Mouse (Mus musculus) embryo, embryonic 10.5 days (tissue): ENCODE measurements around the gene Cobll1.

ENCODE experiments used
- DNase-seq: peaks from one replicate; pipeline ENCODE4 v3.0.0-alpha.2; 2015; ENCODE audit warnings: low spot score

The Cobll1 gene

GRCm38 (mm10) chr2:65237116-65237515, 2.1 kb downstream of the Cobll1 start:
- no peak for DNase-seq

DNA sequence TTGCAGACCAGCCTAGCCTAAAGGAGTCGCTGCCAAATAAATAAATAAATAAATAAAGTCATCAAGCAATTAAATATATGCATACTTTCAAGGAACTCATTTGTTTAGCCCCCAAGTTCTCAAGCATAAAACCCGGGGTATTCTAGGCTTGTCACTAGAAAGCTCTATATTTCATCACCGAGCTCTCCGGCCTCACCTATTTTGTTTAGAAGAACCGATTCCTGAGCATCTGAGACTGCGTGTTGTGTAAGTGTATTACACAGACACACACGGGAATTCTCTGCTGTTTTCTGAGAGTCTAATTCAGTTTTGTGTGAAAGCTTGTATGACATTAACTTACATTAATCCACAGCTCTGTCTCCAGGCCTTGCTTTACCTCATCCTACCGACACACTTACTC, 2.6 kb downstream of the Cobll1 start:
- no peak for DNase-seq

GRCm38 (mm10) chr2:65232756-65233535, 6.3 kb downstream of the Cobll1 start:
- no peak for DNase-seq

GRCm38 (mm10) chr2:65228426-65228825, 10.8 kb downstream of the Cobll1 start:
- no peak for DNase-seq

GRCm38 (mm10) chr2:65227898-65228290, 11.3 kb downstream of the Cobll1 start:
- no peak for DNase-seq

DNA sequence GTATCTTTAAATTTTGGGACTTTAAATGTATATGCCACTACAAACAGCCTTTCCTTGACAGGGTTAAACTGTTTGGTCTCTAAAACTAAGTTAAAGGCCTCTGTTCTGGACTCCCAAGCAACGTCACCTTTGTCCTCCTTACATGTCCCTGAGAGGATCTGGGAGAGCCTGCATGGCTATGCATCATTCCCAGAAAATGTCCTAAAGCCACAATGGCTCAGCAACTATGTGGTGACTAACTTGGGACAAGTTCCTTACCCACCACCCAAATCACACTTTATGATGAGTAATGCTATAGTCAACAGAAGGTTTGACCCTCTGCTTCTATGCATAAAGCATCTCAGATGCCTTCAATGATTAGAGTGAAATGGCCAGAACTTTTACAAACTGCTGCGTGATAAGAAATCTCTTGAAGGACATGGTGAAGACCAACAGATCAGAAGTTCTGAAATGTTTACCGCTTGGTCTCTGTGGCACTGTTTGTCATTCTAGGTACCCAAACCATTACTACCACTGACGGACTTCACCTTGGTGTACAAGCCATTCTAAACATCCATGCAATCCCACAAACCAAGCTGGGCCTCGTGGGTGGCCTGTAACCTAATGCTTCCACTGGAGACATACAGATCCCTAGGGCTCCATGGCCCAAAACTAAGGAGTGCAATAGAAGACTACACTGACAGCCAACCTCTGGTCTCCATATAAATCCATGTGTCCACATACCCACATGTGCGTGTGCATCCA, 11.9 kb downstream of the Cobll1 start:
- DNase-seq = no peak

DNA sequence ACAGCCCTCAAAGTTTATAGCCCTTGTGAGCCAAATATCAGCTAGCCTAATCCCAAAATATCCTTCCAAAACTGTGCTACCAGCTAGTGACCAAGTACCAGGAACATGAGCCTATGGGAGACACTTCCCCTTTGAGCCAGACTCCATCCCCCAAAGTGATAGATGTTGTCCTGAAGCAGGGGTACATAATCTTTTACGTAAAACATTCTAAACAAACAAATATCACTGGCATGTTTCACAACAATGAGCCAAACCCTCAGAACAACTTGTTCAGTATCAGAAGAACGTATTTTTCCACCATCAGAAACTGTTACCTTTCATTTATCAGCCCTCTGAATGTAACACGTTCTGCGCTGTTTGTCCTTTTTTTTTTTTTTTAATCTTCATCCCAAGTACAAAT, 12.7 kb downstream of the Cobll1 start:
- no peak for DNase-seq

- DNase-seq = no peak
Observed at GRCm38 (mm10) chr2:65223956-65224735, 15.1 kb downstream of the Cobll1 start.

GRCm38 (mm10) chr2:65223012-65223411, 16.2 kb downstream of the Cobll1 start:
- no peak for DNase-seq

- no peak for DNase-seq
Observed at GRCm38 (mm10) chr2:65221646-65222045, 17.6 kb downstream of the Cobll1 start.

GRCm38 (mm10) chr2:65220563-65220962, 18.6 kb downstream of the Cobll1 start:
- DNase-seq = no peak

GRCm38 (mm10) chr2:65219375-65220135, 19.6 kb downstream of the Cobll1 start:
- no peak for DNase-seq

GRCm38 (mm10) chr2:65218318-65218717, 20.9 kb downstream of the Cobll1 start:
- DNase-seq = no peak

DNA sequence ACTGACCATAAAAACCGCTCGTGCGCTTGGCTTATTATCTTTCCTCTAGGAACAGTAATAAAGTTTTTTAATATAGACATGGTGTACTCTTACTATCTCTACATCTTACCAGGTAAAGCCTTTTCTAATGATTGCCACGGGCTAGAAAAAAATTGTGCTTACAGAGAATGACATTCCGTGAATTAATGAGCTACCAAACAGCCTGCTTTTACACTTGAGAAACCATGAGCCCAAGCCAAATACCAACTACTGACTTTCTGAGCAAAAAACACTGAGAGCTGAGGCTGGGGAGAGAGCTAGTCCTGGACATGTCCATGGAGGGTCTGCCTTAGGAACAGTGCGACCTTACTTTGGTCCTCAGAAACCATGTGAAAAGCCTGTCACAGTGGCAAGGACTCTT, 21.5 kb downstream of the Cobll1 start:
- no peak for DNase-seq

DNA sequence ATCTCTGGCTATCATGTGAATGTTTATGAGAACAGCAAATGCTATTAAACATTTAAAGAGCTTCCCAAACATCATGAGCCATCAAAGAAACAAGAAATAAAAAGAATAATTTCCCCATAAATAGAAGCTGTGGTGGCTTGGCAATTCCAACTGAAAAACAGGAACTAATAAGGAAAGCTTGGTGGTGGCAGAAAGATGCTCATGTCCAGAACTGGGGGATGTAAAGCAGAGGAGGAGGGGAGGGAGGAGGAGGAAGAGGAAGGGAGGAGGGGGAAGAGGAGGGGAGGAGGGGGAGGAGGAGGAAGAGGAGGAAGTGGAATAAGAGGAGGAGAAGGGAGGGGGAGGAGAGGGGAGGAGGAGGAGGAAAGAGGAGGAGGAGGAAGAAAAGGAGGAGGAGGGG, 23.0 kb downstream of the Cobll1 start:
- no peak for DNase-seq

- no peak for DNase-seq
Observed at GRCm38 (mm10) chr2:65214556-65214955, 24.6 kb downstream of the Cobll1 start.

- no peak for DNase-seq
Observed at GRCm38 (mm10) chr2:65213675-65214074, 25.5 kb downstream of the Cobll1 start.

- no peak for DNase-seq
Observed at GRCm38 (mm10) chr2:65211620-65212019, 27.6 kb downstream of the Cobll1 start.

DNA sequence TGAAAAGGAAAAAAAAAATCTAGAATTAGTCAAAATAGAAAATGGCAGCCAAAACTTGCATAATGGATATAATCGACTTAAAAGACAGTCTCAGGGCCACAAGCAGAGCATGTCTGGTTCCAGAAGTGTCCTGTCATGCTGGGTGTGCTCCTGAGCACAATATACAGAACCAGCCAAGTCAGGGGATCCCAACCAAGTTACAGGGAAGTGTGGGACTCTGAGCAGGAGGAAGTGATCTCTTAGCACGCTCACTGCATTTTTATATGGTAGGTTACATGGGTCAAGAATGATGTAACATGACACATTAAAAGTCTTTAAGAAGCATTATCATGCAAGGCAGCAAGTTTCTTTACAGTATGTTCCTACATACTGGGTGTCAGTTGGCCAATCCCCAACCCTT, 31.5 kb downstream of the Cobll1 start:
- no peak for DNase-seq

- DNase-seq = no peak
Observed at GRCm38 (mm10) chr2:65203699-65204098, 35.5 kb downstream of the Cobll1 start.

GRCm38 (mm10) chr2:65199706-65200105, 39.5 kb downstream of the Cobll1 start:
- no peak for DNase-seq

- no peak for DNase-seq
Observed at GRCm38 (mm10) chr2:65198605-65199004, 40.6 kb downstream of the Cobll1 start.
